Mouse (Mus musculus): Measurements from ENCODE around the gene Tm9sf4.

Tm9sf4 gene

GRCm38 (mm10) chr2:153160844-153161683 lies at the start of gene Tm9sf4:
Gene Tm9sf4, plus strand, starts transcription at chr2:153161303.
- DNase-seq (ENCODE audit: low spot score) = peak; percentile 90

- DNase-seq (ENCODE audit: low spot score) = no peak
These were observed 45.4 kb upstream of the Tm9sf4 start for GRCm38 (mm10) chr2:153115679-153116081.

GRCm38 (mm10) chr2:153117051-153117486 lies 44.0 kb upstream of the Tm9sf4 start:
- DNase-seq (ENCODE audit: low spot score) = peak; percentile 24

- DNase-seq (ENCODE audit: low spot score) = no peak
These were observed 41.6 kb upstream of the Tm9sf4 start for GRCm38 (mm10) chr2:153119488-153119887.

- no peak for DNase-seq (ENCODE audit: low spot score)
These were observed 41.0 kb upstream of the Tm9sf4 start for GRCm38 (mm10) chr2:153120126-153120525.

- no peak for DNase-seq (ENCODE audit: low spot score)
These were observed 39.1 kb upstream of the Tm9sf4 start for GRCm38 (mm10) chr2:153121821-153122615.

- DNase-seq (ENCODE audit: low spot score) = no peak
These were observed 38.4 kb upstream of the Tm9sf4 start for GRCm38 (mm10) chr2:153122701-153123100.

- DNase-seq (ENCODE audit: low spot score) = no peak
These were observed 35.2 kb upstream of the Tm9sf4 start for GRCm38 (mm10) chr2:153125875-153126274.

GRCm38 (mm10) chr2:153131019-153131418 lies 30.1 kb upstream of the Tm9sf4 start:
- peak; percentile 18 for DNase-seq (ENCODE audit: low spot score)

GRCm38 (mm10) chr2:153134237-153134636 lies 26.9 kb upstream of the Tm9sf4 start:
- no peak for DNase-seq (ENCODE audit: low spot score)

- DNase-seq (ENCODE audit: low spot score) = no peak
These were observed 24.9 kb upstream of the Tm9sf4 start for GRCm38 (mm10) chr2:153136211-153136610.

GRCm38 (mm10) chr2:153139158-153139557 lies 21.9 kb upstream of the Tm9sf4 start:
- DNase-seq (ENCODE audit: low spot score) = no peak

GRCm38 (mm10) chr2:153139996-153140613 lies 21.0 kb upstream of the Tm9sf4 start:
- peak; percentile 13 for DNase-seq (ENCODE audit: low spot score)

- peak; percentile 54 for DNase-seq (ENCODE audit: low spot score)
These were observed 18.4 kb upstream of the Tm9sf4 start for GRCm38 (mm10) chr2:153142620-153143199.

GRCm38 (mm10) chr2:153145346-153145745 lies 15.8 kb upstream of the Tm9sf4 start:
- DNase-seq (ENCODE audit: low spot score) = no peak

- no peak for DNase-seq (ENCODE audit: low spot score)
These were observed 13.9 kb upstream of the Tm9sf4 start for GRCm38 (mm10) chr2:153147236-153147635.

GRCm38 (mm10) chr2:153147715-153148114 lies 13.4 kb upstream of the Tm9sf4 start:
- peak; percentile 71 for DNase-seq (ENCODE audit: low spot score)

GRCm38 (mm10) chr2:153149742-153150141 lies 11.4 kb upstream of the Tm9sf4 start:
- DNase-seq (ENCODE audit: low spot score) = no peak

- no peak for DNase-seq (ENCODE audit: low spot score)
These were observed 10.1 kb upstream of the Tm9sf4 start for GRCm38 (mm10) chr2:153151026-153151425.

- DNase-seq (ENCODE audit: low spot score) = no peak
These were observed 9.0 kb upstream of the Tm9sf4 start for GRCm38 (mm10) chr2:153151926-153152665.

- no peak for DNase-seq (ENCODE audit: low spot score)
These were observed 8.1 kb upstream of the Tm9sf4 start for GRCm38 (mm10) chr2:153153033-153153450.

Measured in urinary bladder, postnatal 14 days (tissue).